Mouse (Mus musculus): ENCODE results near the gene Fat3. TPM values are rescaled to one million over a fixed set of nuclear protein-coding genes. Genes with fewer than 3 reads are reported as not detected.

The Fat3 gene
- polyA plus RNA-seq, 1 experiment from 2014 or later, result 0.54 TPM

DNA sequence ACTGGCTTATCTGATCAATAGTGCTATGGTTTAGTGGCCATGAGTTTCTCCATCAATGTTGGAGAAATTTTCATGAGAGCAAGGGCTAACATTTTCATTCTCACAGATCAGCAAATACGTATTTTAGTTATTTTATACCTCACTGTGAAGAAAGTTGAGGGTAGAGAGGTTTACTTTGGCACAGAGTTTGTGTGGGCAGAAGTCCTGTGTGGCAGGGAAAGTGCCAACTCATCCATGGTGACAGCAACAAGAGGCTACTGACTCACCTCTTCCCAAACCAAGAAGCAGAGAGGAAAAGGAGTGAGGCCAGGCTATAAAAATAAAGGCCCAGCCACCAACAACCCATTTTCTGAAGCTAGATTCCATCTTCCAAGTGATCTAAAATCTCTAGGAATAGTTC, 218.1 kb downstream of the Fat3 start:
- no peak for ATAC-seq (ENCODE audit: low read depth)
- no peak overlapping the region for H3K27ac ChIP-seq (ENCODE audit: low read length)
- H3K9ac ChIP-seq (ENCODE audit: low read length), result no peak overlapping the region
- no peaks in the 10 kb centered on the region for H3K4me1 ChIP-seq (replicated peaks; ENCODE audit: control insufficient read depth, insufficient read depth, low read length)
- no peaks in the 10 kb centered on the region for H3K27me3 ChIP-seq (ENCODE audit: control insufficient read depth, insufficient read depth, low read depth, low read length)
- no peaks in the 10 kb centered on the region for H3K36me3 ChIP-seq (ENCODE audit: control insufficient read depth, insufficient read depth, low read length)
- H3K9me3 ChIP-seq (ENCODE audit: control insufficient read depth, low read length), result no peaks in the 10 kb centered on the region
- no peak overlapping the region for H3K4me3 ChIP-seq (ENCODE audit: low read length)
- no peak overlapping the region for H3K4me2 ChIP-seq (ENCODE audit: low read depth, low read length)
- WGBS, result 48% methylated on average over 1 of the region's 1 CpGs

DNA sequence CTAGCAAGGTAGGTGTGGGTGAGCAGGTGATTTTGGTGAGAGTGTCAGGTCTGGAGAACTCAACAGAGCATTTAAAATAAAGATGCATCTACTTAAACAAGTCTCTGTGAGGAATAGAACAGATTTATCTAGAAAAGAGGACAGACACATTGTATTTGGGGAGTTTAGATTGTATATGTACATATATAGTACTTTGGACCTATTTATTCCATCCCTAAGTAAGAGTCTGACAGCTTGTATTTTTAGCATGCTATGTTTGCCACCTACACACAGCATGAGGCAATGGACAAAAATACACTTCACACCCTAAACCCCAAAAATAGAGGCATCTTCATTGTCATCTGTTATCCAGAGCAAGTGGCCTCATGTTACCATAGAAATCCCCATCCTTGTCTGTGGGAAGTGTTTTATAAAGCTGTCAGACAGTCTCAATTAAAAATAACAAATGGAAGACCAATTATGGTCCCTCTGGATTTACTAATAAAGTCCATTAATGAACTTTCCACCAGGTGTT, 218.7 kb downstream of the Fat3 start:
- H3K4me2 ChIP-seq (ENCODE audit: low read depth, low read length), result no peak overlapping the region
- no peaks in the 10 kb centered on the region for H3K9me3 ChIP-seq (ENCODE audit: control insufficient read depth, low read length)
- no peaks in the 10 kb centered on the region for H3K36me3 ChIP-seq (ENCODE audit: control insufficient read depth, insufficient read depth, low read length)
- H3K4me3 ChIP-seq (ENCODE audit: low read length), result no peak overlapping the region
- ATAC-seq (ENCODE audit: low read depth), result no peak
- H3K4me1 ChIP-seq (replicated peaks; ENCODE audit: control insufficient read depth, insufficient read depth, low read length), result no peaks in the 10 kb centered on the region
- H3K9ac ChIP-seq (ENCODE audit: low read length), result no peak overlapping the region
- no peaks in the 10 kb centered on the region for H3K27me3 ChIP-seq (ENCODE audit: control insufficient read depth, insufficient read depth, low read depth, low read length)
- H3K27ac ChIP-seq (ENCODE audit: low read length), result no peak overlapping the region

DNA sequence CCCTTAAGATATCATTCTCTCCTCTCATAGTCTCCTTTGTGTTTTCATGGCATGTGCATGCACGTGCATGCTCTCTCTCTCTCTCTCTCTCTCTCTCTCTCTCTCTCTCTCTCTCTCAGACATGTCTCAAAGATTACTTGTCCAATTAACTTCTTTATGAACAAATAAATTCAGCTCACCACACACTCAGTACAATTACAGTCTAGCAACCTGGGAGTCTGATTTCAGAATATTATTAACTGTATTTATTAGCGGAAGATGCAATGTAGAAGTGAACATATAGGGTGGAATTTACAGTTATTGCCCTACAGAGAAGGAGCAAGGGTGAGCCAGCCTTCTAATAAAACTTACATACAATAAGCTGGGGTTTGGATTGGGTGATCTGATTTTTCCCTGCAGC, 225.5 kb downstream of the Fat3 start:
- no peaks in the 10 kb centered on the region for H3K9me3 ChIP-seq (ENCODE audit: control insufficient read depth, low read length)
- no peaks in the 10 kb centered on the region for H3K4me1 ChIP-seq (replicated peaks; ENCODE audit: control insufficient read depth, insufficient read depth, low read length)
- H3K9ac ChIP-seq (ENCODE audit: low read length), result no peak overlapping the region
- no peak overlapping the region for H3K27ac ChIP-seq (ENCODE audit: low read length)
- no peak overlapping the region for H3K4me2 ChIP-seq (ENCODE audit: low read depth, low read length)
- no peak for ATAC-seq (ENCODE audit: low read depth)
- H3K27me3 ChIP-seq (ENCODE audit: control insufficient read depth, insufficient read depth, low read depth, low read length), result no peaks in the 10 kb centered on the region
- no peak overlapping the region for H3K4me3 ChIP-seq (ENCODE audit: low read length)
- WGBS, result 55% methylated on average over 2 of the region's 2 CpGs
- no peaks in the 10 kb centered on the region for H3K36me3 ChIP-seq (ENCODE audit: control insufficient read depth, insufficient read depth, low read length)

DNA sequence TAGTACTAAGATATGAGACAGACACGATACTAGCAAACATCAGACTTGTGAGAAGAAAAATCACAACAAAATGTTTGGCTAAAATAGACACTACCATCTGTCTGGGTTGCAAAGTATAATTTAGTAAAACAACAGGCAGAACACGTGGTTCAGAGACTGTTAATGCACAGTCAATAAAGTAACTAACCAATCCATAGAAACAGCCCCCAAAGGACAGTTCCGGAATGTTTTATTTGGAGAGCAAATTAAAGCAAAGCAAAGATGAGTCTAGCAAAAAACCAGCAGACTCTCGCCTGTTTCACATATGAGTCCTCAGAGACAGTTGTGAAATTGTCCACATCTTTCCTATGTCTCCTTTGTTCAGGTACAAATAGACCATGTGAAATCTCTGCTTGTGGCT, 227.0 kb downstream of the Fat3 start:
- Histone ChIP-seq H3K4me2 (ENCODE audit: low read depth, low read length) (no peak overlapping the region), H3K4me3 (ENCODE audit: low read length) (no peak overlapping the region), H3K9ac (ENCODE audit: low read length) (no peak overlapping the region), H3K9me3 (ENCODE audit: control insufficient read depth, low read length) (no peaks in the 10 kb centered on the region), H3K27ac (ENCODE audit: low read length) (no peak overlapping the region), H3K36me3 (ENCODE audit: control insufficient read depth, insufficient read depth, low read length) (no peaks in the 10 kb centered on the region), H3K27me3 (ENCODE audit: control insufficient read depth, insufficient read depth, low read depth, low read length) (no peaks in the 10 kb centered on the region), H3K4me1 (replicated peaks; ENCODE audit: control insufficient read depth, insufficient read depth, low read length) (no peaks in the 10 kb centered on the region)
- whole genome bisulfite sequencing, result 65% methylated on average over 4 of the region's 4 CpGs
- ATAC-seq (ENCODE audit: low read depth), result no peak

DNA sequence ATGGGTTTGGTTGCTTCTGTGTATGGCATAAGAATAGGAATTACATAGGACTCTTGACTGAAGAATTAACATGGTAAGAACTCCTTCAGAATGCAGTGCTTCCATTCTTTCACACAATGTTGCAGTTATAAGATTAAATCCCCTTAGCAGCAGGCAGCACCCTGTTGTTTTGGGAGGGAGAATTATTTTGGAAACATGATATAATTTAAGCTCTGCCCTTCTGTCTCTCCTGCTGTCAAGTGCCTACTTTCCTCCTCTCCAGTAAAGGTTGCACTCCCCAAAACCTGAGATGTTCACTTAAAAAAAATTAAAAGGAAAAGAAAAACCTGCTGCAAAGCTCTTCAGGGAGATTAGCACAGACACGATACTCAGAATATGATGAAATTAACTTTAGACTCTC, 228.3 kb downstream of the Fat3 start:
- H3K9ac ChIP-seq (ENCODE audit: low read length), result no peak overlapping the region
- H3K9me3 ChIP-seq (ENCODE audit: control insufficient read depth, low read length), result no peaks in the 10 kb centered on the region
- no peak overlapping the region for H3K4me2 ChIP-seq (ENCODE audit: low read depth, low read length)
- H3K4me3 ChIP-seq (ENCODE audit: low read length), result no peak overlapping the region
- H3K36me3 ChIP-seq (ENCODE audit: control insufficient read depth, insufficient read depth, low read length), result no peaks in the 10 kb centered on the region
- no peak for ATAC-seq (ENCODE audit: low read depth)
- H3K27ac ChIP-seq (ENCODE audit: low read length), result no peak overlapping the region
- no peaks in the 10 kb centered on the region for H3K4me1 ChIP-seq (replicated peaks; ENCODE audit: control insufficient read depth, insufficient read depth, low read length)
- no peaks in the 10 kb centered on the region for H3K27me3 ChIP-seq (ENCODE audit: control insufficient read depth, insufficient read depth, low read depth, low read length)
- WGBS, result 86% methylated on average over 1 of the region's 1 CpGs

DNA sequence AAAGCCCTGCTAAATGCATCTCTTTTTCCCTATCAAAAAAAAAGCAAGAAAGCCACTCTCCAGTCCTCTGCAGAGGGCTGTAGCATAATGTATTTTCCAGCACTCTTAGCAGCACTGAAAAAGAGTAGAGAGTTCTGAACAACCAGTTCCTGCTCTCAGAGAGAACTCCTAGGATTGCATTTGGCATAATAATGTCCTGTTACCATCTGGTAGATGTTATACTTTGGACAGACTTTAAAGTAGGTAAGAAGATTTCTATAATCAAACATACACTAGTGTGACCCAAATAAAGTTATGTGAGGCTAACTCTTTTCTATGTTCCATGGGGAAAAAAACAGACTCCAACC, 230.3 kb downstream of the Fat3 start:
- Histone ChIP-seq H3K9me3 (ENCODE audit: control insufficient read depth, low read length) (no peaks in the 10 kb centered on the region), H3K27ac (ENCODE audit: low read length) (no peak overlapping the region), H3K4me2 (ENCODE audit: low read depth, low read length) (no peak overlapping the region), H3K27me3 (ENCODE audit: control insufficient read depth, insufficient read depth, low read depth, low read length) (no peaks in the 10 kb centered on the region), H3K4me1 (replicated peaks; ENCODE audit: control insufficient read depth, insufficient read depth, low read length) (no peaks in the 10 kb centered on the region), H3K9ac (ENCODE audit: low read length) (no peak overlapping the region), H3K4me3 (ENCODE audit: low read length) (no peak overlapping the region), H3K36me3 (ENCODE audit: control insufficient read depth, insufficient read depth, low read length) (no peaks in the 10 kb centered on the region)
- ATAC-seq (ENCODE audit: low read depth), result no peak

DNA sequence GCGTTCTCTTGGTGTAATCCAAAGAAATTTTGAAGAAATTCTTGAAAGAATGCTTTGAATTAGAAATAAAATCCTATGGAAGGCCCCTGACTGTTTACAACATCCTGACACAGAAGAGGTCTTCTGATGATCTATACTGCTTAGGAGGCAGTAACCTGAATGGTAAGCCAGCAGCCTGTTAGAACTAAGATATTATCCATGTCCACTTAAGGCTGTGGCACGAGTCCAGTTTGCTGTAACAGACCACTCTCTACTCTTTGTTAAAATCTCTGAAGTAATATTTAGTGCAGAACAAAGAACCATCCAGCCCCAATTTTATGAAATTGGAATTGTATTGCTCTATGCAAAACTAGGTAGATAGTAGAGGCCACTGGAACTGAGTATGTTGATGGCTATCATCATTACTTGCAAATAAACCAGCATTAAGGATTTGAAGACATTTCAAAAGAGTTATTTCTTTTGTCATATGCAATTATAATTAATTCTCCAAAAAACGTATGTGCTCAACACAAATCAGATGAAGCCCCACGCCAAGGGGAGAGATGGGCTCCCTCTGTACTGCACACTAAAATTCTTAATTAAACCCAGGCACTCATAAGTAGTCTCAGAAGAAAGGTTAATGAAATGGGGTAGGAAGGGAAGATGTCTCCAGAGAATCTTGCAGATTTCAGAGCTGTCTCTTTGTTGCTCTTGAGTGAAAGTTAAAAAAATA, 230.9 kb downstream of the Fat3 start:
- Histone ChIP-seq H3K9ac (ENCODE audit: low read length) (no peak overlapping the region), H3K4me2 (ENCODE audit: low read depth, low read length) (no peak overlapping the region), H3K4me3 (ENCODE audit: low read length) (no peak overlapping the region), H3K27me3 (ENCODE audit: control insufficient read depth, insufficient read depth, low read depth, low read length) (no peaks in the 10 kb centered on the region), H3K27ac (ENCODE audit: low read length) (no peak overlapping the region), H3K9me3 (ENCODE audit: control insufficient read depth, low read length) (no peaks in the 10 kb centered on the region), H3K4me1 (replicated peaks; ENCODE audit: control insufficient read depth, insufficient read depth, low read length) (no peaks in the 10 kb centered on the region), H3K36me3 (ENCODE audit: control insufficient read depth, insufficient read depth, low read length) (no peaks in the 10 kb centered on the region)
- 69% methylated on average over 4 of the region's 4 CpGs for WGBS
- ATAC-seq (ENCODE audit: low read depth), result no peak

DNA sequence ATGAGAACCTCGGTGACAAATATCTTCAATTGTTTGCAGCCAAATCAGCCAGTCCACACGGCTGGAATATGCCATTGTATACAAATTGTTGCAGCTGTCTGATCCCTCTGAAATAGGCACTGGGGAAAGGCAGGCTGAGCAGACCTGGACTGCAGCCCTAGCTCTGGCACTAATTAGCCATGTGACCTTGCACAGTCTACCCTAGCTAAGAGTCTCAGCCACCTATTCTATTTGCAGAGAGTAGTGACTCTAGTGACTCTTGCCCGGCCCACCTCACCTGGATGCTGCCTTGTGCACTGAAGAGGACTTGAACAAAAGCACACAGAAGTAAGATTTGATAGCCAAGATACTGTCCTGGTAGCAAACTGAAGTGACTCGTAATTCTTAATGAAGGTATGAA, 235.6 kb downstream of the Fat3 start:
- no peaks in the 10 kb centered on the region for H3K9me3 ChIP-seq (ENCODE audit: control insufficient read depth, low read length)
- no peaks in the 10 kb centered on the region for H3K36me3 ChIP-seq (ENCODE audit: control insufficient read depth, insufficient read depth, low read length)
- H3K4me3 ChIP-seq (ENCODE audit: low read length), result no peak overlapping the region
- H3K27me3 ChIP-seq (ENCODE audit: control insufficient read depth, insufficient read depth, low read depth, low read length), result no peaks in the 10 kb centered on the region
- H3K27ac ChIP-seq (ENCODE audit: low read length), result no peak overlapping the region
- no peak overlapping the region for H3K9ac ChIP-seq (ENCODE audit: low read length)
- no peak overlapping the region for H3K4me2 ChIP-seq (ENCODE audit: low read depth, low read length)
- H3K4me1 ChIP-seq (replicated peaks; ENCODE audit: control insufficient read depth, insufficient read depth, low read length), result no peaks in the 10 kb centered on the region
- ATAC-seq (ENCODE audit: low read depth), result no peak
- WGBS, result 64% methylated on average over 4 of the region's 4 CpGs

DNA sequence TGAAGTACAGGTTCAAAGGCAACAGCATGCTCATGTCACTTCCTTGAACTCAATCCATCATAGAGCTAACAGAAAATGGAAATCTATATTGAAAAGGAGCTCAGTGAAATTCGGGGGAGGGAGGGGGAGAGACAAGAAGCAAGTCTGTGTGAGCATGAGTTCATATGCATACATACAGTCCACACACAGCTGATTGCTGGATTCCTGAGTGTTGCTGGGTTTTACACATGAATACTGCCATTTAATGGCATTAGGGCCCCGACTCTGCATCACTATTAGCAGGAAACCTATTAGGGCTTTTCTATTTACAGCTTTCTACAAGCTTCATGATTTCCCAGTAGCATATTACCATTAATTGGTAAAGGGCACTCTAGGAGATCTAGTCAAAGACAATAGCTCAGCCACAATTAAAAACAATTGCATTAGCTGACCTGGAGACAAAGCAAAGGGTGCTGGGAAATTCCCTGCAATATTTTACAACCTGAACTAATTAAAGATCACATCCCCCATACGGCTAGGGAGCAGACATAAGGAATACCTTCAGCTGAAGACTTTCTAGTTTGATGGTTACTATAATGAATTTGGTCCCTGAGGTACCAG, 243.7 kb downstream of the Fat3 start:
- Histone ChIP-seq H3K27me3 (ENCODE audit: control insufficient read depth, insufficient read depth, low read depth, low read length) (no peaks in the 10 kb centered on the region), H3K36me3 (ENCODE audit: control insufficient read depth, insufficient read depth, low read length) (no peaks in the 10 kb centered on the region), H3K4me3 (ENCODE audit: low read length) (no peak overlapping the region), H3K9me3 (ENCODE audit: control insufficient read depth, low read length) (no peaks in the 10 kb centered on the region), H3K27ac (ENCODE audit: low read length) (no peak overlapping the region), H3K9ac (ENCODE audit: low read length) (no peak overlapping the region), H3K4me2 (ENCODE audit: low read depth, low read length) (no peak overlapping the region), H3K4me1 (replicated peaks; ENCODE audit: control insufficient read depth, insufficient read depth, low read length) (no peaks in the 10 kb centered on the region)
- no peak for ATAC-seq (ENCODE audit: low read depth)
- 61% methylated on average over 3 of the region's 3 CpGs for WGBS
